Mouse (Mus musculus) yolk sac, embryonic 10.5 days (tissue): Measurements from ENCODE around the gene Rfesd.

Source experiments
- DNase-seq: peaks from one replicate; pipeline ENCODE4 v3.0.0-alpha.2; 2017; ENCODE audit warnings: low spot score

Rfesd gene

GRCm38 (mm10) chr13:76017974-76018843 lies at the start of gene Rfesd:
Gene Rfesd (minus strand): TSS chr13:76018719.
- peak; percentile 97 for DNase-seq

GRCm38 (mm10) chr13:76064363-76064945 lies 45.9 kb upstream of the Rfesd start:
- DNase-seq, result no peak

GRCm38 (mm10) chr13:76063548-76063947 lies 45.0 kb upstream of the Rfesd start:
- DNase-seq, result no peak

GRCm38 (mm10) chr13:76062569-76062968 lies 44.0 kb upstream of the Rfesd start:
- DNase-seq, result no peak

- no peak for DNase-seq
Observed at GRCm38 (mm10) chr13:76062126-76062525, 43.6 kb upstream of the Rfesd start.

- no peak for DNase-seq
Observed at GRCm38 (mm10) chr13:76059591-76059990, 41.1 kb upstream of the Rfesd start.

GRCm38 (mm10) chr13:76057267-76058069 lies 38.9 kb upstream of the Rfesd start:
- DNase-seq, result no peak

GRCm38 (mm10) chr13:76056896-76057266 lies 38.4 kb upstream of the Rfesd start, which contains the start of gene Gpr150:
Gene Gpr150 (minus strand): TSS chr13:76056996.
- DNase-seq, result no peak

GRCm38 (mm10) chr13:76056261-76056724 lies 37.8 kb upstream of the Rfesd start:
- DNase-seq, result peak; percentile 69

GRCm38 (mm10) chr13:76055391-76056232 lies 37.1 kb upstream of the Rfesd start:
- peak; percentile 68 for DNase-seq

- DNase-seq, result no peak
Observed at GRCm38 (mm10) chr13:76044971-76045370, 26.5 kb upstream of the Rfesd start.

- DNase-seq, result no peak
Observed at GRCm38 (mm10) chr13:76042455-76042854, 23.9 kb upstream of the Rfesd start.

- no peak for DNase-seq
Observed at GRCm38 (mm10) chr13:76024588-76024987, 6.1 kb upstream of the Rfesd start.

- no peak for DNase-seq
Observed at GRCm38 (mm10) chr13:76021782-76022181, 3.3 kb upstream of the Rfesd start.

- no peak for DNase-seq
Observed at GRCm38 (mm10) chr13:76018844-76019400, 403 bp upstream of the Rfesd start.

GRCm38 (mm10) chr13:76017465-76017864 lies 1.1 kb downstream of the Rfesd start:
- DNase-seq, result peak; percentile 4

- no peak for DNase-seq
Observed at GRCm38 (mm10) chr13:76014511-76014910, 4.0 kb downstream of the Rfesd start.

GRCm38 (mm10) chr13:76003272-76003671 lies 15.2 kb downstream of the Rfesd start:
- peak; percentile 36 for DNase-seq

GRCm38 (mm10) chr13:75992169-75993028 lies 26.1 kb downstream of the Rfesd start:
- no peak for DNase-seq

GRCm38 (mm10) chr13:75988096-75988495 lies 30.4 kb downstream of the Rfesd start:
- DNase-seq, result no peak
